Mouse (Mus musculus): Measurements from ENCODE around the gene Dtl. TPM values are rescaled to one million over a fixed set of nuclear protein-coding genes. Genes with fewer than 3 reads are reported as not detected.

The Dtl gene
- polyA plus RNA-seq, 1 experiment from 2014 or later: 53.4 TPM

DNA sequence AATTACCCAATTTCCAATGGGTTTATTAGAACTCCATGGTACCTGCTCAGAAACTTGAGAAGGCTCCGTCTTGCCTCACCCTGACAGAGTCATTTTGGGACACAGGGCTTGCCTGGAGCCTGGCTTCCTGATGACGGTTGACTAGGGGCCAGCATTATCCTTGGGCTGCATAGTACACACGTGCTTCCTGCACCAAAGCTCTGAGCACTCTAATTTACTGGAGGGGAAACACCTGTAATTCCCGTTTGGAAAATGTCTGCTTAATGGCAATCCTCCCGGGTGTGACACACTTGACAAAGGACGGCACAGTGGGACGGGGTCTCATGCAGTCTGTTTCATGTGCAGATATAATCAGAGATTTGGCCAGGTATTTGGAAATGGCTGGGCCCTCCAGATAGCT lies 84.9 kb downstream of the Dtl start:
- 80% methylated on average over 7 of the region's 7 CpGs for WGBS
- Histone ChIP-seq H3K9ac (ENCODE audit: low read depth, low read length) (no peak overlapping the region), H3K36me3 (ENCODE audit: control insufficient read depth, insufficient read depth, low read length) (no peaks in the 10 kb centered on the region), H3K4me1 (replicated peaks; ENCODE audit: control insufficient read depth, insufficient read depth, low read length) (no peaks in the 10 kb centered on the region), H3K4me3 (ENCODE audit: low read depth, low read length) (no peak overlapping the region), H3K27me3 (ENCODE audit: control insufficient read depth, insufficient read depth, low read length) (no peaks in the 10 kb centered on the region), H3K4me2 (replicated peaks; ENCODE audit: low read depth, low read length) (no peak overlapping the region), H3K9me3 (ENCODE audit: control insufficient read depth, low read length) (no peaks in the 10 kb centered on the region), H3K27ac (ENCODE audit: low read depth, low read length) (no peak overlapping the region)
- ATAC-seq (ENCODE audit: low FRiP score) (no peak), DNase-seq (ENCODE audit: low spot score) (no peak)

Other genes with a start within 250 kb of the Dtl start
- gene Tmem206, start 249.6 kb downstream of the Dtl start, polyA plus RNA-seq (2014; fragmentation: Nextera tagmentation; extraction: Ambion mirVana): 35.4 and 39.7 TPM in 2 replicates
- gene Ppp2r5a, start 172.3 kb downstream of the Dtl start, polyA plus RNA-seq (2014; fragmentation: Nextera tagmentation; extraction: Ambion mirVana): 13.1 and 16.6 TPM in 2 replicates
- gene Ints7, start 92 bp upstream of the Dtl start, polyA plus RNA-seq (2014; fragmentation: Nextera tagmentation; extraction: Ambion mirVana): 50.0 and 50.2 TPM in 2 replicates
- gene Lpgat1, start 142.3 kb upstream of the Dtl start, polyA plus RNA-seq (2014; fragmentation: Nextera tagmentation; extraction: Ambion mirVana): 34.1 and 35.9 TPM in 2 replicates
- 33.5 and 41.4 TPM in 2 replicates for gene Nek2, start 245.9 kb upstream of the Dtl start, polyA plus RNA-seq (2014; fragmentation: Nextera tagmentation; extraction: Ambion mirVana)

Measured in hindbrain, embryonic 11.5 days (tissue).